Mouse (Mus musculus) testis, adult 2 months (tissue): Measurements from ENCODE around the gene Gm3336.

Experiments
- CTCF ChIP-seq: fragments of 200-500 bp; IDR thresholded peaks from 2 replicates; pipeline ENCODE4 v1.5.1; 2012; ENCODE audit warnings: low read depth, mild to moderate bottlenecking, inconsistent platforms, low read length, moderate library complexity; ENCODE audit not compliant: control insufficient read depth, insufficient read depth, insufficient replicate concordance
- POLR2A ChIP-seq: fragments of 200-500 bp; IDR thresholded peaks from 2 replicates; pipeline ENCODE4 v1.6.1; 2012; ENCODE audit warnings: low read depth, mild to moderate bottlenecking, inconsistent platforms, low read length, moderate library complexity; ENCODE audit not compliant: control insufficient read depth

DNA sequence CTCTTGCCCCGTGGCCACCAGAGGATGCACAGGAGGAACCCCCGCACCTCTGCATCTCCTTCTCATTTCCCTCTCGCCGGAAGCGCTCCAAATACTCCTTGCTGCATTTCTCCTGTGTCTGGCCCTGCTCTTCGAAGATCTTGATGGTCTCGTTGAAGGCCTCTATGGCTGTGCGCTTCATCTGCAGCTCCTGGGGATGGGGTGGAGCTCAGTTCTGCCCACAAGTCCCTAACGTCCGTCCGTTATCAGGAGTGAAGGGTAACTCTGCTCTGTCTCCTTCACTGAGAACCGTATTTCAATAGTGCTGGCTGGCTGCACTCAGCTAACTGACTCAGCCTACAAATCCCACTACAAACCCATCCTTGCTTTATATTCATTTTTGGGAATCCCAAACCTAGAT, 51.5 kb downstream of the Gm3336 start:
- TF ChIP-seq POLR2A = no peak
- no peak for TF ChIP-seq CTCF
